Mouse (Mus musculus) ES-Bruce4 (cell line): Measurements from ENCODE around the gene Arhgef10l.

ENCODE experiments used
- CTCF ChIP-seq: IDR thresholded peaks from one replicate; pipeline ENCODE4 v1.8.1; 2011; ENCODE audit warnings: low read depth, low read length
- EP300 ChIP-seq: IDR thresholded peaks from 2 replicates; pipeline ENCODE4 v1.6.1; 2011; ENCODE audit warnings: low read depth, low read length; ENCODE audit not compliant: insufficient read depth
- POLR2A ChIP-seq: IDR thresholded peaks from one replicate; pipeline ENCODE4 v1.8.1; 2011; ENCODE audit warnings: low read length; ENCODE audit not compliant: insufficient read depth

- TF ChIP-seq POLR2A (no peak), CTCF (no peak), EP300 (no peak)
Observed at GRCm38 (mm10) chr4:140639431-140640241, 26.2 kb downstream of the Arhgef10l start.
